Mouse (Mus musculus): ENCODE results near the gene Lsm12. TPM values are rescaled to one million over a fixed set of nuclear protein-coding genes. Genes with fewer than 3 reads are reported as not detected.

Gene Lsm12
- polyA plus RNA-seq, 1 experiment from 2014 or later: 79.9 TPM

GRCm38 (mm10) chr11:102201408-102201821 lies 16.3 kb upstream of the Lsm12 start:
- 77% methylated on average over 11 of the region's 12 CpGs for WGBS
- ATAC-seq (no peak; the same call in 1 of the 2 replicates), DNase-seq (ENCODE audit: low spot score) (no peak)
- Histone ChIP-seq H3K9me3 (ENCODE audit: low read length) (no peaks in the 10 kb centered on the region), H3K4me3 (ENCODE audit: low read depth, low read length) (no peak overlapping the region), H3K36me3 (ENCODE audit: insufficient read depth, low read length) (peaks cover 57% of the 10 kb centered on the region), H3K4me2 (replicated peaks; ENCODE audit: low read depth, low read length) (no peak overlapping the region), H3K9ac (replicated peaks; ENCODE audit: low read depth) (no peak overlapping the region), H3K27me3 (replicated peaks; ENCODE audit: insufficient read depth, low read length) (no peaks in the 10 kb centered on the region), H3K27ac (ENCODE audit: low read length) (no peak overlapping the region), H3K4me1 (ENCODE audit: insufficient read depth, low read depth, low read length) (no peaks in the 10 kb centered on the region)
- no peak for TF ChIP-seq EP300 (IDR thresholded peaks at IDR 0.05)
- peak; percentile 46 for TF ChIP-seq CTCF (IDR thresholded peaks at IDR 0.05)

- ATAC-seq: no peak
- WGBS: 56% methylated on average over 9 of the region's 9 CpGs
Observed at GRCm38 (mm10) chr11:102199856-102200255, 14.8 kb upstream of the Lsm12 start.

GRCm38 (mm10) chr11:102198245-102198644 lies 13.1 kb upstream of the Lsm12 start:
- no peak overlapping the region for H3K4me3 ChIP-seq (ENCODE audit: low read depth, low read length)
- H3K9me3 ChIP-seq (ENCODE audit: low read length): no peaks in the 10 kb centered on the region
- no peaks in the 10 kb centered on the region for H3K4me1 ChIP-seq (ENCODE audit: insufficient read depth, low read depth, low read length)
- H3K4me2 ChIP-seq (replicated peaks; ENCODE audit: low read depth, low read length): no peak overlapping the region
- H3K9ac ChIP-seq (replicated peaks; ENCODE audit: low read depth): no peak overlapping the region
- no peaks in the 10 kb centered on the region for H3K27me3 ChIP-seq (replicated peaks; ENCODE audit: insufficient read depth, low read length)
- TF ChIP-seq CTCF (IDR thresholded peaks at IDR 0.05) (peak; percentile 30), EP300 (IDR thresholded peaks at IDR 0.05) (no peak)
- H3K36me3 ChIP-seq (ENCODE audit: insufficient read depth, low read length): peaks cover 56% of the 10 kb centered on the region
- DNase-seq (ENCODE audit: low spot score) (no peak), ATAC-seq (no peak)
- H3K27ac ChIP-seq (ENCODE audit: low read length): no peak overlapping the region
- 66% methylated on average over 6 of the region's 6 CpGs for WGBS

More at GRCm38 (mm10) chr11:102199856-102200255, 14.8 kb upstream of the Lsm12 start:
- H3K4me3 ChIP-seq (ENCODE audit: low read depth, low read length): no peak overlapping the region
- H3K9ac ChIP-seq (replicated peaks; ENCODE audit: low read depth): no peak overlapping the region
- no peak for TF ChIP-seq CTCF (IDR thresholded peaks at IDR 0.05)
- no peak for TF ChIP-seq EP300 (IDR thresholded peaks at IDR 0.05)
- H3K9me3 ChIP-seq (ENCODE audit: low read length): no peaks in the 10 kb centered on the region
- no peak overlapping the region for H3K4me2 ChIP-seq (replicated peaks; ENCODE audit: low read depth, low read length)
- no peaks in the 10 kb centered on the region for H3K4me1 ChIP-seq (ENCODE audit: insufficient read depth, low read depth, low read length)
- no peak overlapping the region for H3K27ac ChIP-seq (ENCODE audit: low read length)
- H3K36me3 ChIP-seq (ENCODE audit: insufficient read depth, low read length): peaks cover 68% of the 10 kb centered on the region
- no peak for DNase-seq (ENCODE audit: low spot score)
- H3K27me3 ChIP-seq (replicated peaks; ENCODE audit: insufficient read depth, low read length): no peaks in the 10 kb centered on the region

GRCm38 (mm10) chr11:102196018-102196797 lies 11.1 kb upstream of the Lsm12 start:
- Histone ChIP-seq H3K36me3 (ENCODE audit: insufficient read depth, low read length) (peaks cover 52% of the 10 kb centered on the region), H3K4me2 (replicated peaks; ENCODE audit: low read depth, low read length) (no peak overlapping the region), H3K27ac (ENCODE audit: low read length) (no peak overlapping the region), H3K9me3 (ENCODE audit: low read length) (no peaks in the 10 kb centered on the region), H3K27me3 (replicated peaks; ENCODE audit: insufficient read depth, low read length) (no peaks in the 10 kb centered on the region), H3K4me3 (ENCODE audit: low read depth, low read length) (no peak overlapping the region), H3K4me1 (ENCODE audit: insufficient read depth, low read depth, low read length) (no peaks in the 10 kb centered on the region), H3K9ac (replicated peaks; ENCODE audit: low read depth) (no peak overlapping the region)
- no peak for DNase-seq (ENCODE audit: low spot score)
- WGBS: 64% methylated on average over 21 of the region's 21 CpGs
- 0 out of 2 replicates have a peak, but pooled peaks have one; percentile 7 for ATAC-seq
- no peak for TF ChIP-seq EP300 (IDR thresholded peaks at IDR 0.05)
- no peak for TF ChIP-seq CTCF (IDR thresholded peaks at IDR 0.05)

GRCm38 (mm10) chr11:102193657-102194440 lies 8.8 kb upstream of the Lsm12 start:
- H3K9ac ChIP-seq (replicated peaks; ENCODE audit: low read depth): no peak overlapping the region
- peaks cover 36% of the 10 kb centered on the region; the same call in 1 of the 2 replicates for H3K36me3 ChIP-seq (ENCODE audit: insufficient read depth, low read length)
- no peak for DNase-seq (ENCODE audit: low spot score)
- no peak overlapping the region for H3K4me2 ChIP-seq (replicated peaks; ENCODE audit: low read depth, low read length)
- TF ChIP-seq EP300 (IDR thresholded peaks at IDR 0.05) (no peak), CTCF (IDR thresholded peaks at IDR 0.05) (no peak)
- ATAC-seq: no peak
- H3K4me1 ChIP-seq (ENCODE audit: insufficient read depth, low read depth, low read length): no peaks in the 10 kb centered on the region
- H3K4me3 ChIP-seq (ENCODE audit: low read depth, low read length): no peak overlapping the region
- H3K9me3 ChIP-seq (ENCODE audit: low read length): no peaks in the 10 kb centered on the region
- H3K27me3 ChIP-seq (replicated peaks; ENCODE audit: insufficient read depth, low read length): no peaks in the 10 kb centered on the region
- no peak overlapping the region for H3K27ac ChIP-seq (ENCODE audit: low read length)
- 84% methylated on average over 9 of the region's 9 CpGs for whole genome bisulfite sequencing

GRCm38 (mm10) chr11:102190848-102191247 lies 5.8 kb upstream of the Lsm12 start:
- Histone ChIP-seq H3K36me3 (ENCODE audit: insufficient read depth, low read length) (peaks cover 10% of the 10 kb centered on the region; the same call in 1 of the 2 replicates), H3K9ac (replicated peaks; ENCODE audit: low read depth) (no peak overlapping the region), H3K9me3 (ENCODE audit: low read length) (no peaks in the 10 kb centered on the region), H3K27me3 (replicated peaks; ENCODE audit: insufficient read depth, low read length) (no peaks in the 10 kb centered on the region), H3K4me3 (ENCODE audit: low read depth, low read length) (no peak overlapping the region), H3K4me1 (ENCODE audit: insufficient read depth, low read depth, low read length) (no peaks in the 10 kb centered on the region), H3K4me2 (replicated peaks; ENCODE audit: low read depth, low read length) (no peak overlapping the region), H3K27ac (ENCODE audit: low read length) (no peak overlapping the region)
- 34% methylated on average over 4 of the region's 4 CpGs for WGBS
- DNase-seq (ENCODE audit: low spot score) (no peak), ATAC-seq (no peak)
- TF ChIP-seq CTCF (IDR thresholded peaks at IDR 0.05) (no peak), EP300 (IDR thresholded peaks at IDR 0.05) (no peak)

Measured in lung, postnatal 0 days (tissue).